Mouse (Mus musculus) cerebellum, postnatal 36 days (tissue): ENCODE measurements at regions not wholly inside any gene's neighbourhood (a gene's known extent, or its start where the extent isn't known, plus 50 kb on each side); places are given as distances from the start of the nearest gene placed in this dataset.

Source experiments
- DNase-seq, 2 experiments: peaks; one replicate each; pipeline ENCODE4 v3.0.0; 2021 to 2022; ENCODE audit warnings: mixed read lengths in 2 of 2

- DNase-seq = no peak
Measured at GRCm38 (mm10) chr4:90094196-90094595, 124.4 kb upstream of the Zfp352 start.

GRCm38 (mm10) chr4:90108858-90109257, 109.8 kb upstream of the Zfp352 start:
- no peak for DNase-seq

- DNase-seq = no peak
Measured at GRCm38 (mm10) chr4:90125873-90126272, 92.7 kb upstream of the Zfp352 start.

GRCm38 (mm10) chr4:90144101-90144500, 74.5 kb upstream of the Zfp352 start:
- DNase-seq = peak in 1 of 2 experiments; percentile 2
